Mouse (Mus musculus) liver, embryonic 13.5 days (tissue): Measurements from ENCODE around the gene Arl15. TPM values are rescaled to one million over a fixed set of nuclear protein-coding genes. Genes with fewer than 3 reads are reported as not detected.

Source experiments
- ATAC-seq: fragments of 200-750 bp; cut with Nextera tagmentation; 2 replicates; pipeline ENCODE4 v1.8.0; 2017; ENCODE audit warnings: low read depth, mild to moderate bottlenecking, moderate number of reproducible peaks, moderate library complexity
- DNase-seq: peaks from one replicate; pipeline ENCODE4 v3.0.0; 2022
- H3K27ac ChIP-seq: fragments of 300-500 bp; sonication (generic); 2 replicates; pipeline ENCODE4 v1.5.1; 2015; ENCODE audit warnings: moderate library complexity, mild to moderate bottlenecking, inconsistent platforms
- H3K27me3 ChIP-seq: fragments of 300-500 bp; sonication (generic); 2 replicates; pipeline ENCODE4 v1.6.1; 2015; ENCODE audit warnings: mild to moderate bottlenecking, inconsistent platforms
- H3K36me3 ChIP-seq: fragments of 300-500 bp; sonication (generic); 2 replicates; pipeline ENCODE4 v1.6.1; 2015; ENCODE audit warnings: mild to moderate bottlenecking, inconsistent platforms
- H3K4me1 ChIP-seq: fragments of 300-500 bp; sonication (generic); replicated peaks from 2 replicates; pipeline ENCODE4 v1.6.1; 2015; ENCODE audit warnings: inconsistent platforms
- H3K4me2 ChIP-seq: fragments of 300-500 bp; sonication (generic); 2 replicates; pipeline ENCODE4 v1.6.1; 2015; ENCODE audit warnings: inconsistent platforms, mild to moderate bottlenecking, moderate library complexity
- H3K4me3 ChIP-seq: fragments of 300-500 bp; sonication (generic); replicated peaks from 2 replicates; pipeline ENCODE4 v1.5.1; 2015; ENCODE audit warnings: mild to moderate bottlenecking, inconsistent platforms
- H3K9ac ChIP-seq: fragments of 300-500 bp; sonication (generic); 2 replicates; pipeline ENCODE4 v1.6.1; 2015; ENCODE audit warnings: mild to moderate bottlenecking, inconsistent platforms
- H3K9me3 ChIP-seq: fragments of 300-500 bp; sonication (generic); replicated peaks from 2 replicates; pipeline ENCODE4 v1.6.1; 2016; ENCODE audit warnings: inconsistent platforms
- WGBS: fragments of 180-500 bp; shearing (Covaris S2); methylation state at CpG from one replicate; pipeline ENCODE4 v1.1.7; 2015; ENCODE audit not compliant: insufficient replicate concordance; 5-methylcytosine and 5-hydroxymethylcytosine counted together
- polyA plus RNA-seq: library from polyadenylated mRNA; unstranded; fragments of >200 nt; fragmentation: Nextera tagmentation; extraction: Ambion mirVana; gene quantifications from 2 replicates; pipeline ENCODE4 v1.2.1, GENCODE M21; 2015

The Arl15 gene
- polyA plus RNA-seq, 1 experiment from 2014 or later = 2.5 TPM

- DNase-seq (no peak), ATAC-seq (no peak)
- Histone ChIP-seq H3K4me2 (no peak overlapping the region), H3K4me3 (no peak overlapping the region), H3K4me1 (no peaks in the 10 kb centered on the region), H3K9me3 (no peaks in the 10 kb centered on the region), H3K27me3 (no peaks in the 10 kb centered on the region), H3K9ac (no peak overlapping the region), H3K27ac (no peak overlapping the region), H3K36me3 (no peaks in the 10 kb centered on the region)
- 51% methylated on average over 4 of the region's 4 CpGs for WGBS
These were observed 368.4 kb downstream of the Arl15 start for GRCm38 (mm10) chr13:114162753-114163152.

- Histone ChIP-seq H3K4me3 (no peak overlapping the region), H3K27ac (no peak overlapping the region), H3K27me3 (no peaks in the 10 kb centered on the region), H3K4me2 (no peak overlapping the region), H3K9me3 (no peaks in the 10 kb centered on the region), H3K4me1 (no peaks in the 10 kb centered on the region), H3K36me3 (no peaks in the 10 kb centered on the region), H3K9ac (no peak overlapping the region)
- DNase-seq (no peak), ATAC-seq (no peak)
- WGBS = 52% methylated on average over 7 of the region's 7 CpGs
These were observed 371.3 kb downstream of the Arl15 start for GRCm38 (mm10) chr13:114165616-114166015.

- no peak for ATAC-seq
- Histone ChIP-seq H3K27me3 (no peaks in the 10 kb centered on the region), H3K36me3 (no peaks in the 10 kb centered on the region), H3K4me1 (no peaks in the 10 kb centered on the region), H3K4me2 (no peak overlapping the region), H3K9me3 (no peaks in the 10 kb centered on the region), H3K4me3 (no peak overlapping the region), H3K9ac (no peak overlapping the region), H3K27ac (no peak overlapping the region)
- DNase-seq = no peak
- WGBS = 53% methylated on average over 12 of the region's 12 CpGs
These were observed 372.3 kb downstream of the Arl15 start for GRCm38 (mm10) chr13:114166439-114167183.

- WGBS = 64% methylated on average over 5 of the region's 5 CpGs
- DNase-seq = no peak
- H3K4me2 ChIP-seq = no peak overlapping the region
These were observed 375.8 kb downstream of the Arl15 start for GRCm38 (mm10) chr13:114170061-114170460.

GRCm38 (mm10) chr13:114171465-114171864, 377.2 kb downstream of the Arl15 start:
- no peak overlapping the region for H3K27ac ChIP-seq
- WGBS = 70% methylated on average over 5 of the region's 5 CpGs
- DNase-seq = no peak
- H3K27me3 ChIP-seq = no peaks in the 10 kb centered on the region
- no peak overlapping the region for H3K4me2 ChIP-seq
- H3K36me3 ChIP-seq = no peaks in the 10 kb centered on the region
- no peak for ATAC-seq
- no peak overlapping the region for H3K4me3 ChIP-seq
- no peaks in the 10 kb centered on the region for H3K9me3 ChIP-seq
- H3K4me1 ChIP-seq = no peaks in the 10 kb centered on the region
- no peak overlapping the region for H3K9ac ChIP-seq

More at GRCm38 (mm10) chr13:114170061-114170460, 375.8 kb downstream of the Arl15 start:
- no peaks in the 10 kb centered on the region for H3K9me3 ChIP-seq
- H3K9ac ChIP-seq = no peak overlapping the region
- no peak for ATAC-seq
- H3K27me3 ChIP-seq = no peaks in the 10 kb centered on the region
- H3K27ac ChIP-seq = no peak overlapping the region
- no peaks in the 10 kb centered on the region for H3K36me3 ChIP-seq
- H3K4me3 ChIP-seq = no peak overlapping the region
- no peaks in the 10 kb centered on the region for H3K4me1 ChIP-seq

GRCm38 (mm10) chr13:114188107-114188506, 393.8 kb downstream of the Arl15 start:
- Histone ChIP-seq H3K36me3 (no peaks in the 10 kb centered on the region), H3K27me3 (no peaks in the 10 kb centered on the region), H3K4me1 (no peaks in the 10 kb centered on the region), H3K9me3 (no peaks in the 10 kb centered on the region), H3K9ac (no peak overlapping the region), H3K27ac (no peak overlapping the region), H3K4me3 (no peak overlapping the region), H3K4me2 (no peak overlapping the region)
- 89% methylated on average over 7 of the region's 7 CpGs for WGBS
- no peak for ATAC-seq
- DNase-seq = no peak

GRCm38 (mm10) chr13:114188801-114189200, 394.5 kb downstream of the Arl15 start:
- Histone ChIP-seq H3K27ac (no peak overlapping the region), H3K4me1 (no peaks in the 10 kb centered on the region), H3K27me3 (no peaks in the 10 kb centered on the region), H3K4me2 (no peak overlapping the region), H3K9ac (no peak overlapping the region), H3K9me3 (no peaks in the 10 kb centered on the region), H3K4me3 (no peak overlapping the region), H3K36me3 (no peaks in the 10 kb centered on the region)
- WGBS = 59% methylated on average over 7 of the region's 7 CpGs
- DNase-seq (no peak), ATAC-seq (no peak)

GRCm38 (mm10) chr13:114189441-114189840, 395.1 kb downstream of the Arl15 start:
- H3K9me3 ChIP-seq = no peaks in the 10 kb centered on the region
- DNase-seq (no peak), ATAC-seq (no peak)
- no peak overlapping the region for H3K27ac ChIP-seq
- no peak overlapping the region for H3K9ac ChIP-seq
- no peaks in the 10 kb centered on the region for H3K4me1 ChIP-seq
- 63% methylated on average over 6 of the region's 6 CpGs for WGBS
- no peak overlapping the region for H3K4me2 ChIP-seq
- H3K4me3 ChIP-seq = no peak overlapping the region
- H3K36me3 ChIP-seq = no peaks in the 10 kb centered on the region
- H3K27me3 ChIP-seq = no peaks in the 10 kb centered on the region

- Histone ChIP-seq H3K4me1 (no peaks in the 10 kb centered on the region), H3K9ac (no peak overlapping the region), H3K27me3 (no peaks in the 10 kb centered on the region), H3K27ac (no peak overlapping the region), H3K36me3 (no peaks in the 10 kb centered on the region), H3K4me3 (no peak overlapping the region), H3K9me3 (no peaks in the 10 kb centered on the region), H3K4me2 (no peak overlapping the region)
- WGBS = 73% methylated on average over 10 of the region's 10 CpGs
- ATAC-seq (no peak), DNase-seq (no peak)
These were observed 396.6 kb downstream of the Arl15 start for GRCm38 (mm10) chr13:114190898-114191297.

- H3K4me3 ChIP-seq = no peak overlapping the region
- H3K9ac ChIP-seq = no peak overlapping the region
- DNase-seq = no peak
- no peak overlapping the region for H3K4me2 ChIP-seq
- ATAC-seq = no peak
- no peaks in the 10 kb centered on the region for H3K27me3 ChIP-seq
- H3K9me3 ChIP-seq = no peaks in the 10 kb centered on the region
- 70% methylated on average over 10 of the region's 10 CpGs for WGBS
- no peak overlapping the region for H3K27ac ChIP-seq
- no peaks in the 10 kb centered on the region for H3K4me1 ChIP-seq
- H3K36me3 ChIP-seq = no peaks in the 10 kb centered on the region
These were observed 404.0 kb downstream of the Arl15 start for GRCm38 (mm10) chr13:114198252-114198799.

- DNase-seq (no peak), ATAC-seq (no peak)
- Histone ChIP-seq H3K36me3 (no peaks in the 10 kb centered on the region), H3K9ac (no peak overlapping the region), H3K27me3 (no peaks in the 10 kb centered on the region), H3K9me3 (no peaks in the 10 kb centered on the region), H3K4me1 (no peaks in the 10 kb centered on the region), H3K4me2 (no peak overlapping the region), H3K4me3 (no peak overlapping the region), H3K27ac (no peak overlapping the region)
- WGBS = 68% methylated on average over 6 of the region's 6 CpGs
These were observed 405.4 kb downstream of the Arl15 start for GRCm38 (mm10) chr13:114199746-114200145.

GRCm38 (mm10) chr13:114200545-114200944, 406.2 kb downstream of the Arl15 start:
- Histone ChIP-seq H3K27me3 (no peaks in the 10 kb centered on the region), H3K4me2 (no peak overlapping the region), H3K4me3 (no peak overlapping the region), H3K9ac (no peak overlapping the region), H3K9me3 (no peaks in the 10 kb centered on the region), H3K4me1 (no peaks in the 10 kb centered on the region), H3K27ac (no peak overlapping the region), H3K36me3 (no peaks in the 10 kb centered on the region)
- DNase-seq = no peak
- 66% methylated on average over 7 of the region's 7 CpGs for WGBS
- no peak for ATAC-seq
